Mouse (Mus musculus): ENCODE data around the gene Gm10318. TPM values are rescaled to one million over a fixed set of nuclear protein-coding genes. Genes with fewer than 3 reads are reported as not detected.

The Gm10318 gene
- total RNA-seq, 2 experiments from 2014 or later: not detected

- no peak for DNase-seq (ENCODE audit: extremely low spot score in 1 of 2, low spot score in 1 of 2)
These were observed 33.5 kb downstream of the Gm10318 start for GRCm38 (mm10) chr10:77886007-77886747.

- no peak for DNase-seq (ENCODE audit: extremely low spot score in 1 of 2, low spot score in 1 of 2)
These were observed 38.4 kb downstream of the Gm10318 start for GRCm38 (mm10) chr10:77890987-77891565.

DNA sequence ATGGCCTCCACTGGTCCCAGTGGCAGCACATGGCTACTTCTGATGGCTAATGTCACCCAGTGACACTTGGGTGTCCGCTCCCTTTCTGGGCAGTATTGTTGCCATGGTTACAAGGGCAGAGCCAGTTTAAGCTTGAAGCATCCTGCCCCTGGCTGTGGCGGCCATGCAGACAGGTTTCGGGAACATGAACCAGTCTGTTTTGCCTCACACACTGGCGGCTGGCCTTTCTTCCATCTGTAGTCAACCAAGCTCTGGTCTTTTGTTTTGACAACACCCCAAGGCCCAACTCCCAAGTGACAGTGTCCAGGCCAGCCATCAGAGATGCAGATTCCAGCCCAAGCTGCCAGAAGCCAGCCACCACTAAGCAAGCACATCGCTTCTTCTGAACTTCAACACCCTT, 42.9 kb downstream of the Gm10318 start:
- DNase-seq (ENCODE audit: extremely low spot score in 1 of 2, low spot score in 1 of 2): no peak

DNA sequence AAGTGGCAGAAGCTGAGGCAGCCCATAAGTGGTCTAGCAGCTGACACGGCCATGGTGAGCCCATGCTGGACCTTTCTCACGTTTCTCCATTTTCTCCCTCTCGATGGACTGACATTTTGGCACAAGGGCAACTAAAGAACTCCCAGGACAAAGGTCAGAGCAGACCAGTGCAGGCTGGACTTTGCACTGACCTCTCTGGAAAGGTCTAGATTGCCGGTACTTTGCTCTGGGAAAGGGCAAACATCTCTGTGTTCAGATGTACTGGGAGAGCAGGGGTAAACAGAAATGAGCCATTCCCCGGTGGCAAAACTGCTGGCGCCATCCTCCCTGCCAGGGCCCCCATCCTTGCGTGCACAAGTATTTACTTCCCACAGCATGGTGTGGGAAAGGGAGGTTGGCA, 47.5 kb downstream of the Gm10318 start:
- no peak for DNase-seq (ENCODE audit: extremely low spot score in 1 of 2, low spot score in 1 of 2)

- no peak for DNase-seq (ENCODE audit: extremely low spot score in 1 of 2, low spot score in 1 of 2)
These were observed 48.5 kb downstream of the Gm10318 start for GRCm38 (mm10) chr10:77900903-77901818.

- DNase-seq (ENCODE audit: extremely low spot score in 1 of 2, low spot score in 1 of 2): peak in 1 of 2 experiments; percentile 12
These were observed 49.2 kb downstream of the Gm10318 start for GRCm38 (mm10) chr10:77901871-77902210.

DNA sequence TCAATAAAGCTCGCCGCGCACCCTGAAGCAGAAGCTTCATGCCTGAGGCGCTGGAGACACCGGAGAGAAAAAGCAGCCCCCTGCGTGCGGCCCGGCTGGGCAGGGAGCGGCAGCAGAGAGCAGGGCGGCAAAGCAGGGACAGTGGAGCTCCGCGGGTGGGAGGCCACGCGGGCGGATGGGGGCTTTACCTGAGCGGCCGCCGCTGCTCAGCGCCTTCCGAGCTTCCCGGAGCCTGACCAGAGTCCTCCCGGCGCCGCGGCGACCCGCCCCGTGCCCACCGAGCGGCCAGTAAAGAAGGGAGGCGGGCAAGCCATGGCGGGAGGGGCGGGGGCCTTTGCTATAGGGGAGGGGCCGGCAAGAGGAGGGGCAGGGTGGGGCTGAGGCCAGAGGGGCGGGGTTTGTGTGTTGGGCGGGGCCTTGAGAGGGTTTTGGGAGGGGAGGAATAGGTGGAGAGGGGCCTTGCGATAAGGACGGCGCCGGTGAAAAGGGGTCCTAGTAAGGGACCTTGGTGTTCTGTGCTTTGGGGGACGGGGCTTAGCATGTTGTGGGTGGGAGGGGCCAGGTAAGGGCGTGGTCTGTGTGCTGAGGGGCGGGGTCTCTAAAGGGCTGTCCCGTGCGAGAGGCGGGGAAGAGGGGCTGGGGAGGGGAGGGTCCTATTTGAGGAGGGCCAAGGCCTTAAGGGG, 49.7 kb downstream of the Gm10318 start, which contains the start of gene Lrrc3:
TSS of gene Lrrc3 (minus strand) at position 326 of the 683 bp plus-strand sequence.
- peak; percentile 22 to 54 for DNase-seq (ENCODE audit: extremely low spot score in 1 of 2, low spot score in 1 of 2)

- peak; percentile 41 to 46 for DNase-seq (ENCODE audit: extremely low spot score in 1 of 2, low spot score in 1 of 2)
These were observed 50.4 kb downstream of the Gm10318 start for GRCm38 (mm10) chr10:77902894-77903715.

Other genes with a start within 250 kb of the Gm10318 start
- gene Sumo3, start 246.8 kb upstream of the Gm10318 start, total RNA-seq (2021): 100 to 1,000 TPM; 116 to 128 TPM
- 10 to 100 TPM; 29.0 to 29.8 TPM for gene Gm49325, start 246.7 kb upstream of the Gm10318 start, total RNA-seq (2021)
- 10 to 100 TPM; 69.8 to 88.4 TPM for gene Ube2g2, start 230.6 kb upstream of the Gm10318 start, total RNA-seq (2021)
- gene Tspear, start 166.3 kb upstream of the Gm10318 start, total RNA-seq (2021): not detected
- not detected for gene Gm19402, start 162.1 kb upstream of the Gm10318 start, total RNA-seq (2021)
- not detected for gene Gm9508, start 155.6 kb upstream of the Gm10318 start, total RNA-seq (2021)
- gene Gm10272, start 146.2 kb upstream of the Gm10318 start, total RNA-seq (2021): not detected
- not detected for gene Gm10024, start 141.4 kb upstream of the Gm10318 start, total RNA-seq (2021)
- not detected for gene Gm10142, start 137.1 kb upstream of the Gm10318 start, total RNA-seq (2021)
- gene Krtap12-1, start 132.3 kb upstream of the Gm10318 start, total RNA-seq (2021): not detected
- not detected for gene Gm10100, start 126.4 kb upstream of the Gm10318 start, total RNA-seq (2021)
- not detected for gene Gm18596, start 110.2 kb upstream of the Gm10318 start, total RNA-seq (2021)
- not detected for gene Gm9736, start 101.5 kb upstream of the Gm10318 start, total RNA-seq (2021)
- gene Gm3233, start 93.2 kb upstream of the Gm10318 start, total RNA-seq (2021): not detected
- not detected for gene Gm3238, start 81.5 kb upstream of the Gm10318 start, total RNA-seq (2021)
- not detected for gene Gm7138, start 75.9 kb upstream of the Gm10318 start, total RNA-seq (2021)
- gene Gm3250, start 70.3 kb upstream of the Gm10318 start, total RNA-seq (2021): not detected
- not detected for gene Gm7137, start 64.7 kb upstream of the Gm10318 start, total RNA-seq (2021)
- gene Gm9639, start 57.8 kb upstream of the Gm10318 start, total RNA-seq (2021): not detected
- not detected for gene Gm19668, start 53.7 kb upstream of the Gm10318 start, total RNA-seq (2021)
- not detected for gene Gm9507, start 41.0 kb upstream of the Gm10318 start, total RNA-seq (2021)
- not detected for gene Gm2696, start 38.2 kb upstream of the Gm10318 start, total RNA-seq (2021)
- gene Krtap10-4, start 25.8 kb upstream of the Gm10318 start, total RNA-seq (2021): not detected
- not detected for gene Krtap10-10, start 16.9 kb upstream of the Gm10318 start, total RNA-seq (2021)
- gene Gm36176, start 6.1 kb upstream of the Gm10318 start, total RNA-seq (2021): not detected
- not detected for gene Gm3285, start 9.1 kb downstream of the Gm10318 start, total RNA-seq (2021)
- 1 to 10 TPM; 5.0 to 5.2 TPM for gene Lrrc3, start 49.7 kb downstream of the Gm10318 start, total RNA-seq (2021)
- gene Trpm2, start 117.7 kb downstream of the Gm10318 start, total RNA-seq (2021): 10 to 100 TPM; 33.2 to 40.4 TPM
- 10 to 100 TPM; 31.3 to 39.8 TPM for gene 1810043G02Rik, start 125.7 kb downstream of the Gm10318 start, total RNA-seq (2021)
- gene Pfkl, start 157.2 kb downstream of the Gm10318 start, total RNA-seq (2021): 100 to 1,000 TPM; 205 to 206 TPM
- gene Dnmt3l, start 189.1 kb downstream of the Gm10318 start, total RNA-seq (2021): under 1 TPM in 1 of 2 experiments, not detected in 1; 0.22 TPM
- gene Aire, start 190.8 kb downstream of the Gm10318 start, total RNA-seq (2021): under 1 TPM; 0.16 to 0.27 TPM
- gene Icosl, start 216.4 kb downstream of the Gm10318 start, total RNA-seq (2021): 1 to 10 TPM; 5.4 to 8.8 TPM

Data from layer of hippocampus, postnatal 25 days (tissue).